Comparison of ENCODE assay signal across 10 mouse cellular contexts in the genomic region with DNA sequence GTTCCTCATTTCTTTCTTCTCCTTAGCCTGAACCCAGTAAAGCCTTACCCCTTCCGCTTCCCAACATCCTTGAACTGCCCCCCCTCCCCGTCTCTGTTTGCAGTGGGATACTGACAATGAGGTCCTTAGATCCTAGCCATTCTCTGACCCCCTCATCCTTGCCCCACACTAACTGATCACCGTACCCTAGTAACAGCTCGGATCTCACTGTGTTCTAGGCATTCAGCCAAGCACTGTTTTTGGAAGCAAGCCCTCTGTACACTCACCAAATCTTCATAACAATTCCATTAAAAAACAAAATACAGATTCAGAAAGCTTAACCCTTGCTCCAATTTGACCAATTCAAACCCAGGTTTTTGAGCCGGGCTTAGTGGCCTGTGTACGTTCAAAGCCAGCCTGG. TPM values are rescaled to one million over a fixed set of nuclear protein-coding genes. Genes with fewer than 3 reads are reported as not detected.
DNase-seq lines count a peak whose midpoint lies in the region; ATAC-seq and TF ChIP-seq lines count a peak whose summit lies in the region.
"Had no signal": no experiment of that assay in that cellular context is flagged by ENCODE, and none has a peak within 500 bp of the region (broad histone marks: within the 10 kb centered on the region; RNA-seq: fewer than 3 reads in every experiment).

No protein-coding gene starts in this region.

- peak overlapping the region; percentile 45 for H3K4me3 ChIP-seq in forebrain, embryonic 13.5 days
- no peak overlapping the region for H3K4me3 ChIP-seq in midbrain, embryonic 11.5 days (ENCODE audit: low read depth, low read length)
- H3K4me3 ChIP-seq in lung, postnatal 0 days (ENCODE audit: low read depth, low read length): no peak overlapping the region

- H3K4me2 ChIP-seq in forebrain, embryonic 13.5 days: peak overlapping the region; percentile 67
- H3K4me2 ChIP-seq in midbrain, embryonic 11.5 days: peak overlapping the region; percentile 41
- no peak overlapping the region for H3K4me2 ChIP-seq in lung, postnatal 0 days (replicated peaks; ENCODE audit: low read depth, low read length)

- TF ChIP-seq EP300 in lung, postnatal 0 days (IDR thresholded peaks at IDR 0.05): no peak

- H3K27me3 ChIP-seq in forebrain, embryonic 13.5 days: peaks cover 34% of the 10 kb centered on the region
- H3K27me3 ChIP-seq in midbrain, embryonic 11.5 days (ENCODE audit: control insufficient read depth, insufficient read depth, low read length): peaks cover 28% of the 10 kb centered on the region
- peaks cover 8% of the 10 kb centered on the region; the same call in 1 of the 2 replicates for H3K27me3 ChIP-seq in lung, postnatal 0 days (replicated peaks; ENCODE audit: insufficient read depth, low read length)

- H3K27ac ChIP-seq in forebrain, embryonic 13.5 days: peak overlapping the region; percentile 75
- H3K27ac ChIP-seq in midbrain, embryonic 11.5 days (ENCODE audit: low read depth, low read length): peak overlapping the region; percentile 35; the same call in 1 of the 2 replicates
- no peak overlapping the region for H3K27ac ChIP-seq in lung, postnatal 0 days (ENCODE audit: low read length)
- H3K27ac ChIP-seq: macrophage had no signal

- DNase-seq in layer of hippocampus, adult 11-12 months (ENCODE audit: low spot score): peak; percentile 75
- no peak for DNase-seq in layer of hippocampus, adult 9-10 months (ENCODE audit: low spot score)
- DNase-seq in cerebellum, adult 11-12 months: peak; percentile 87
- no peak for DNase-seq in midbrain, embryonic 11.5 days (ENCODE audit: low spot score, missing footprints)
- DNase-seq in spleen, adult 18-20 months: no peak
- no peak for DNase-seq in kidney, adult 11 months
- DNase-seq in lung, postnatal 0 days (ENCODE audit: low spot score): no peak

- H3K9me3 ChIP-seq in forebrain, embryonic 13.5 days (replicated peaks): no peaks in the 10 kb centered on the region
- no peaks in the 10 kb centered on the region for H3K9me3 ChIP-seq in midbrain, embryonic 11.5 days (ENCODE audit: control insufficient read depth, low read length)
- H3K9me3 ChIP-seq in lung, postnatal 0 days (ENCODE audit: low read length): no peaks in the 10 kb centered on the region

- TF ChIP-seq CTCF in lung, postnatal 0 days (IDR thresholded peaks at IDR 0.05): no peak

- peaks cover 51% of the 10 kb centered on the region for H3K4me1 ChIP-seq in forebrain, embryonic 13.5 days
- peaks cover 30% of the 10 kb centered on the region for H3K4me1 ChIP-seq in midbrain, embryonic 11.5 days (ENCODE audit: control insufficient read depth, insufficient read depth, low read length)
- H3K4me1 ChIP-seq in lung, postnatal 0 days (ENCODE audit: insufficient read depth, low read depth, low read length): 0 out of 2 replicates have a peak, but pooled peaks cover 3% of the 10 kb centered on the region

- peak overlapping the region; percentile 70 for H3K9ac ChIP-seq in forebrain, embryonic 13.5 days
- peak overlapping the region; percentile 27; the same call in 1 of the 2 replicates for H3K9ac ChIP-seq in midbrain, embryonic 11.5 days (ENCODE audit: low read length)
- no peak overlapping the region for H3K9ac ChIP-seq in lung, postnatal 0 days (replicated peaks; ENCODE audit: low read depth)

- no peaks in the 10 kb centered on the region; the same call in 1 of the 2 replicates for H3K36me3 ChIP-seq in forebrain, embryonic 13.5 days (ENCODE audit: poor library complexity, severe bottlenecking)
- H3K36me3 ChIP-seq in midbrain, embryonic 11.5 days (ENCODE audit: control insufficient read depth, insufficient read depth, low read length): no peaks in the 10 kb centered on the region
- H3K36me3 ChIP-seq in lung, postnatal 0 days (ENCODE audit: insufficient read depth, low read length): no peaks in the 10 kb centered on the region

- 33% methylated on average over 6 of the region's 6 CpGs for WGBS in forebrain, embryonic 13.5 days
- 68% methylated on average over 6 of the region's 6 CpGs for WGBS in midbrain, embryonic 11.5 days
- WGBS in lung, postnatal 0 days: 49% methylated on average over 6 of the region's 6 CpGs

- no peak; the same call in 1 of the 2 replicates for ATAC-seq in forebrain, embryonic 13.5 days
- no peak for ATAC-seq in midbrain, embryonic 11.5 days (ENCODE audit: low FRiP score)
- ATAC-seq in lung, postnatal 0 days: no peak

RNA-seq across cellular contexts. Expression of gene Kcnc3, which starts 3.8 kb away (rescaled TPM):
- 2.1 and 2.4 TPM in 2 replicates for polyA plus RNA-seq in forebrain, embryonic 13.5 days (2015; fragmentation: Nextera tagmentation; extraction: Ambion mirVana)
- 0.86 and 1.3 TPM in 2 replicates for polyA plus RNA-seq in midbrain, embryonic 11.5 days (2014; fragmentation: Nextera tagmentation; extraction: Ambion mirVana)
- 3.8 TPM in 2 replicates for polyA plus RNA-seq in lung, postnatal 0 days (2015; fragmentation: Nextera tagmentation; extraction: Ambion mirVana)

RNA-seq across cellular contexts. Expression of gene Napsa, which starts 22.1 kb away (rescaled TPM):
- polyA plus RNA-seq in forebrain, embryonic 13.5 days (2015; fragmentation: Nextera tagmentation; extraction: Ambion mirVana): 0.53 and 0.57 TPM in 2 replicates
- polyA plus RNA-seq in midbrain, embryonic 11.5 days (2014; fragmentation: Nextera tagmentation; extraction: Ambion mirVana): 0.21 and 0.33 TPM in 2 replicates
- 824 and 832 TPM in 2 replicates for polyA plus RNA-seq in lung, postnatal 0 days (2015; fragmentation: Nextera tagmentation; extraction: Ambion mirVana)
- polyA plus RNA-seq: C2C12 had no signal

RNA-seq across cellular contexts. Expression of gene Nr1h2, which starts 40.5 kb away (rescaled TPM):
- 76.0 and 76.2 TPM in 2 replicates for polyA plus RNA-seq in forebrain, embryonic 13.5 days (2015; fragmentation: Nextera tagmentation; extraction: Ambion mirVana)
- polyA plus RNA-seq in midbrain, embryonic 11.5 days (2014; fragmentation: Nextera tagmentation; extraction: Ambion mirVana): 63.8 and 69.6 TPM in 2 replicates
- 74.8 and 84.3 TPM in 2 replicates for polyA plus RNA-seq in lung, postnatal 0 days (2015; fragmentation: Nextera tagmentation; extraction: Ambion mirVana)

RNA-seq across cellular contexts. Expression of gene Pold1, which starts 45.6 kb away (rescaled TPM):
- 77.8 and 89.7 TPM in 2 replicates for polyA plus RNA-seq in forebrain, embryonic 13.5 days (2015; fragmentation: Nextera tagmentation; extraction: Ambion mirVana)
- polyA plus RNA-seq in midbrain, embryonic 11.5 days (2014; fragmentation: Nextera tagmentation; extraction: Ambion mirVana): 51.8 and 58.5 TPM in 2 replicates
- 13.5 and 17.5 TPM in 2 replicates for polyA plus RNA-seq in lung, postnatal 0 days (2015; fragmentation: Nextera tagmentation; extraction: Ambion mirVana)

Comparison
In these comparisons a context has a peak if more than half of its experiments do, and no peak if none do; other contexts are left out.
1. DNase-seq: peak in layer of hippocampus, adult 11-12 months (single experiment) and cerebellum, adult 11-12 months (single experiment); none in layer of hippocampus, adult 9-10 months (single experiment), midbrain, embryonic 11.5 days (single experiment), spleen, adult 18-20 months (0 of 2), kidney, adult 11 months (single experiment) and lung, postnatal 0 days (single experiment).
2. RNA of gene Napsa, which starts 22.1 kb away (polyA plus RNA-seq): 824 to 832 TPM in lung, postnatal 0 days; 0.53 to 0.57 TPM in forebrain, embryonic 13.5 days and 0.21 to 0.33 TPM in midbrain, embryonic 11.5 days; every median in the first group is over 100 times any median in the second.